Mouse (Mus musculus): Measurements from ENCODE around the gene Cmtm1. TPM values are rescaled to one million over a fixed set of nuclear protein-coding genes. Genes with fewer than 3 reads are reported as not detected.

The Cmtm1 gene
- polyA plus RNA-seq, 1 experiment from 2014 or later, result not detected

Other genes with a start within 250 kb of the Cmtm1 start
- gene Cdh5, start 208.5 kb downstream of the Cmtm1 start, polyA plus RNA-seq (2014; fragmentation: Nextera tagmentation; extraction: Ambion mirVana), result 17.1 and 19.3 TPM in 2 replicates
- gene Bean1, start 139.7 kb downstream of the Cmtm1 start, polyA plus RNA-seq (2014; fragmentation: Nextera tagmentation; extraction: Ambion mirVana), result 0.09 and 0.10 TPM in 2 replicates
- gene Tk2, start 61.6 kb downstream of the Cmtm1 start, polyA plus RNA-seq (2014; fragmentation: Nextera tagmentation; extraction: Ambion mirVana), result 13.8 and 16.3 TPM in 2 replicates
- gene Cklf, start 59.3 kb downstream of the Cmtm1 start, polyA plus RNA-seq (2014; fragmentation: Nextera tagmentation; extraction: Ambion mirVana), result 27.9 and 32.5 TPM in 2 replicates
- gene Cmtm2a, start 17.0 kb downstream of the Cmtm1 start, polyA plus RNA-seq (2014; fragmentation: Nextera tagmentation; extraction: Ambion mirVana), result not detected in 2 replicates
- gene Gm45711, start 64 bp downstream of the Cmtm1 start, polyA plus RNA-seq (2014; fragmentation: Nextera tagmentation; extraction: Ambion mirVana), result not detected in 2 replicates
- not detected in 2 replicates for gene Gm11020, start 11.4 kb upstream of the Cmtm1 start, polyA plus RNA-seq (2014; fragmentation: Nextera tagmentation; extraction: Ambion mirVana)
- not detected in 2 replicates for gene Cmtm2b, start 12.1 kb upstream of the Cmtm1 start, polyA plus RNA-seq (2014; fragmentation: Nextera tagmentation; extraction: Ambion mirVana)
- 62.4 and 65.0 TPM in 2 replicates for gene Cmtm3, start 29.3 kb upstream of the Cmtm1 start, polyA plus RNA-seq (2014; fragmentation: Nextera tagmentation; extraction: Ambion mirVana)
- gene Cmtm4, start 85.7 kb upstream of the Cmtm1 start, polyA plus RNA-seq (2014; fragmentation: Nextera tagmentation; extraction: Ambion mirVana), result 1.2 and 1.3 TPM in 2 replicates
- 31.4 and 33.1 TPM in 2 replicates for gene Dync1li2, start 132.9 kb upstream of the Cmtm1 start, polyA plus RNA-seq (2014; fragmentation: Nextera tagmentation; extraction: Ambion mirVana)
- gene Terb1, start 199.8 kb upstream of the Cmtm1 start, polyA plus RNA-seq (2014; fragmentation: Nextera tagmentation; extraction: Ambion mirVana), result 0.05 TPM in 1 of 2 replicates, not detected in the other
- gene Nae1, start 224.5 kb upstream of the Cmtm1 start, polyA plus RNA-seq (2014; fragmentation: Nextera tagmentation; extraction: Ambion mirVana), result 77.3 and 77.7 TPM in 2 replicates
- 2.1 and 2.3 TPM in 2 replicates for gene Car7, start 224.5 kb upstream of the Cmtm1 start, polyA plus RNA-seq (2014; fragmentation: Nextera tagmentation; extraction: Ambion mirVana)